Mouse (Mus musculus): ENCODE results near the gene Gm3460. TPM values are rescaled to one million over a fixed set of nuclear protein-coding genes. Genes with fewer than 3 reads are reported as not detected.

The Gm3460 gene
- not detected for polyA plus RNA-seq (2017; shearing (Covaris generic))

GRCm38 (mm10) chr14:6622318-6622717, at the start of gene Gm3460:
Gene Gm3460 (minus strand): TSS chr14:6622418.

GRCm38 (mm10) chr14:6590513-6590912, 31.7 kb downstream of the Gm3460 start, which contains the start of gene Gm3629:
Gene Gm3629 (minus strand): TSS chr14:6590613.

Other genes with a start within 250 kb of the Gm3460 start
- not detected for gene Gm16440, start 232.1 kb downstream of the Gm3460 start, polyA plus RNA-seq (2017; shearing (Covaris generic))
- gene Gm3591, start 209.9 kb downstream of the Gm3460 start, polyA plus RNA-seq (2017; shearing (Covaris generic)), result not detected
- not detected for gene Gm3594, start 177.8 kb downstream of the Gm3460 start, polyA plus RNA-seq (2017; shearing (Covaris generic))
- gene Gm8356, start 85.1 kb downstream of the Gm3460 start, polyA plus RNA-seq (2017; shearing (Covaris generic)), result not detected
- gene Gm3629, start 31.8 kb downstream of the Gm3460 start, polyA plus RNA-seq (2017; shearing (Covaris generic)), result not detected
- gene Gm10251, start 61.8 kb upstream of the Gm3460 start, polyA plus RNA-seq (2017; shearing (Covaris generic)), result not detected
- not detected for gene Gm8050, start 97.8 kb upstream of the Gm3460 start, polyA plus RNA-seq (2017; shearing (Covaris generic))
- 1.5 TPM for gene Gm3636, start 119.9 kb upstream of the Gm3460 start, polyA plus RNA-seq (2017; shearing (Covaris generic))
- gene Gm8362, start 152.0 kb upstream of the Gm3460 start, polyA plus RNA-seq (2017; shearing (Covaris generic)), result not detected
- not detected for gene Gm3642, start 217.9 kb upstream of the Gm3460 start, polyA plus RNA-seq (2017; shearing (Covaris generic))